Mouse (Mus musculus) neural tube, embryonic 12.5 days (tissue): ENCODE measurements at regions not wholly inside any gene's neighbourhood (a gene's known extent, or its start where the extent isn't known, plus 50 kb on each side); places are given as distances from the start of the nearest gene placed in this dataset.

Experiments used
- ATAC-seq: fragments of 200-750 bp; cut with Nextera tagmentation; 2 replicates; pipeline ENCODE4 v1.8.0; 2017; ENCODE audit warnings: low read depth, mild to moderate bottlenecking, moderate TSS enrichment, moderate library complexity; ENCODE audit not compliant: low FRiP score
- H3K27ac ChIP-seq: fragments of 300-500 bp; sonication (generic); 2 replicates; pipeline ENCODE4 v1.5.1; 2016
- H3K27me3 ChIP-seq: fragments of 300-500 bp; sonication (generic); replicated peaks from 2 replicates; pipeline ENCODE4 v1.6.1; 2016; ENCODE audit warnings: mild to moderate bottlenecking
- H3K36me3 ChIP-seq: fragments of 300-500 bp; sonication (generic); 2 replicates; pipeline ENCODE4 v1.6.1; 2016; ENCODE audit warnings: mild to moderate bottlenecking
- H3K4me1 ChIP-seq: fragments of 300-500 bp; sonication (generic); 2 replicates; pipeline ENCODE4 v1.6.1; 2016
- H3K4me2 ChIP-seq: fragments of 300-500 bp; sonication (generic); replicated peaks from 2 replicates; pipeline ENCODE4 v1.6.1; 2016; ENCODE audit warnings: mild to moderate bottlenecking
- H3K4me3 ChIP-seq: fragments of 300-500 bp; sonication (generic); 2 replicates; pipeline ENCODE4 v1.5.1; 2016
- H3K9ac ChIP-seq: fragments of 300-500 bp; sonication (generic); 2 replicates; pipeline ENCODE4 v1.6.1; 2016; ENCODE audit warnings: mild to moderate bottlenecking
- H3K9me3 ChIP-seq: fragments of 300-500 bp; sonication (generic); 2 replicates; pipeline ENCODE4 v1.6.1; 2016; ENCODE audit warnings: mild to moderate bottlenecking
- WGBS: fragments of 180-500 bp; shearing (Covaris S2); methylation state at CpG from one replicate; pipeline ENCODE4 v1.1.7; 2016; 5-methylcytosine and 5-hydroxymethylcytosine counted together

DNA sequence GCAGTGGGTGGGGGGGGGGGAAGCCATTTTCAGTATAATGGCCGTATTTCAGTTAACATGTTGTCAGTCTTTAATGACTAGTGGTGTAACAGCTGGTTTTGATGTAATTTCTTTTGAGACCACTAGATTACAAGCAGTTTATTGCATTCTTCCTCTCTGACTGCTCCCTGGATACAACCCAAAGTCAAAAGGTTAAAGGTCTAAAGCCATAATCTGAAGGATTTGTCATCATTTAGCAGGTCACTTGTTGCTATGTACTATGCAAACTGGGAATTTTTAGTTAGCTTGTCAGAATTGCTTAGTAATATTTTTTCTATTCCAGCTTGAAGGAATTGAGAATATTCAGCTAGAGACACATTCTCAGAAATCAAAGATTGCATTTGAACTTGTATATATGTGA, 403.4 kb downstream of the Tmem161b start:
- no peak for ATAC-seq
- H3K4me3 ChIP-seq, result no peak overlapping the region
- no peak overlapping the region for H3K27ac ChIP-seq
- 9% methylated on average over 1 of the region's 1 CpGs for WGBS
- H3K9me3 ChIP-seq, result no peaks in the 10 kb centered on the region
- H3K9ac ChIP-seq, result no peak overlapping the region
- H3K27me3 ChIP-seq, result no peaks in the 10 kb centered on the region
- H3K4me1 ChIP-seq, result peaks cover 8% of the 10 kb centered on the region; the same call in 1 of the 2 replicates
- H3K36me3 ChIP-seq, result no peaks in the 10 kb centered on the region
- H3K4me2 ChIP-seq, result no peak overlapping the region

DNA sequence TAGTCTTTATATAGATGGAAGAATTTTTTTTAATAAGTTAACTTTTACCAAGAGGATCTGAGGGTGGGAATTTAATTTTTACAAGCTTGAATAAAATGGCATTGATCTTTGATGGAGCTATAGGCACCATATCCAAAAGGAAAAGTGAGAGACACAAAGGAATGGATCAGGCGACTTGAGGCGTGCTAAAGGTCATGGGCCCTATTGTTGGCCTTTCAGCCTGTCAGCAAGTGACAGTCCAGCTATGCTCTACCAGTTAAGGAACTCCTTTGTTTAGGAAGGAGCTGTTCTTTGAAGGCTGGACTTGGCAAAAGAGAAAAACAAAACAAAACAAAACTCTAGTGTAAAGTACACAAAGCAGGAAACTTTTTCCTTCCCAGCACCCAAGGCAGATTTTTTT, 403.8 kb downstream of the Tmem161b start:
- Histone ChIP-seq H3K4me1 (peaks cover 8% of the 10 kb centered on the region; the same call in 1 of the 2 replicates), H3K27me3 (no peaks in the 10 kb centered on the region), H3K27ac (no peak overlapping the region), H3K9ac (no peak overlapping the region), H3K4me3 (no peak overlapping the region), H3K4me2 (no peak overlapping the region), H3K9me3 (no peaks in the 10 kb centered on the region), H3K36me3 (no peaks in the 10 kb centered on the region)
- 23% methylated on average over 2 of the region's 2 CpGs for WGBS
- ATAC-seq, result no peak

DNA sequence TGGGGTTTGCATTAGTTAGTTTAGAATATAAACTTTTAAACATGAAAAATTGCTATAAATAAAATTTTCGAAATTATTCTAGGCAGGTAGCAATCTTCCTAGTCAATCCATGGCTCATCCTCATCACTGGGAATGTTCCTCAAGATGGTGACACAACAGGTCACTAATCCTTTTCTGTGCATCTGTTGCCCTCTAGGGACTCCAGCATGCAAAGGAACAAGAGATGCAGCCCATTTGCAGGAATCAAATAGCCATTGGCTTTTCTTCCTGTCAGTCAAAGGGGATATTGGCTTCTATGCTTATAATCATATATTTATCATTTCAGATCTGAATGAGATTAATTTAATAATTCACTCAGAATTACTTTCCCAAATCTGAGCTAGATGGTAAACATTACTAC, 404.3 kb downstream of the Tmem161b start:
- Histone ChIP-seq H3K9me3 (no peaks in the 10 kb centered on the region), H3K36me3 (no peaks in the 10 kb centered on the region), H3K27ac (no peak overlapping the region), H3K4me3 (no peak overlapping the region), H3K9ac (no peak overlapping the region), H3K4me1 (peaks cover 8% of the 10 kb centered on the region; the same call in 1 of the 2 replicates), H3K27me3 (no peaks in the 10 kb centered on the region), H3K4me2 (no peak overlapping the region)
- WGBS, result 29% methylated on average over 1 of the region's 1 CpGs
- no peak for ATAC-seq

DNA sequence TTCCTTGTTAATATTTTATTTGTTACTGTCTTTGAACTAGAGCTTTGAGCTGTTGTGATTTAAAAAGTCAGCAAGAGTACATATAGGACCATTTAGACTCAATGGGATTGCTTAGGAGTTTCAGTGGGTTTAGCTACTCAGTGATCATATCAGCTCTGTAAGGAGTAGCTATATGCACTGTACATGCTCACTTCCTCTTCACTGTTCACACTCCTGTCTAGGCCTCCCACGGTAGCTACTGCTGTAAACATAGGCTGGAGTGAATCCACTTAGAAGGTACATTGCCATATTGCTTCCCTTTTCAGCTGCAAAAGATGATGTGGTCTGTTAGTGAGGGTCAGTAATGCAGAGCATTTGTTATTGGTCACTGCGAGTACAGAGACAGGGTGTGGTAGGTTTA, 408.6 kb downstream of the Tmem161b start:
- H3K27me3 ChIP-seq, result no peaks in the 10 kb centered on the region
- no peak overlapping the region for H3K4me3 ChIP-seq
- no peaks in the 10 kb centered on the region for H3K36me3 ChIP-seq
- H3K9me3 ChIP-seq, result no peaks in the 10 kb centered on the region
- H3K4me1 ChIP-seq, result no peaks in the 10 kb centered on the region
- H3K9ac ChIP-seq, result no peak overlapping the region
- 83% methylated on average over 2 of the region's 2 CpGs for WGBS
- H3K27ac ChIP-seq, result no peak overlapping the region
- no peak for ATAC-seq
- no peak overlapping the region for H3K4me2 ChIP-seq

DNA sequence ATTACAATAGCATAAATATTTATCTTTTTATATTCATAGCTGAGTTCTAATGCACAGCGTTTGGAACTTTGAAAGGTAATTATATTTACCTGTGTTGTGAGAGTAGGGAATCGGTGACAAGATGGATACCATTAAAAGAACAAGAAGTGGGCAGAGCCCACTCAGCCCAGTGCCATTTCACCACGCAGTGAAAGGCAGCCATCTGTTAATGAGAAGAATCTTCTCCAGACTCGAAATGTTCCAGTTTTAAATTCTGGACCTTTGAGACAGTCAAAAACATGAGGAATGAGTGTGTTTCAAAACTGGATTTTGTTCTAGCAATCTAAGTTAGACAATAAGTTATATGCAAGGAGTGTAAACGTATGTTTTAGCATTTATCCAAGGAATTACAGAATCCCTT, 410.4 kb downstream of the Tmem161b start:
- Histone ChIP-seq H3K4me2 (no peak overlapping the region), H3K9ac (no peak overlapping the region), H3K4me3 (no peak overlapping the region), H3K9me3 (no peaks in the 10 kb centered on the region), H3K4me1 (no peaks in the 10 kb centered on the region), H3K36me3 (no peaks in the 10 kb centered on the region), H3K27me3 (no peaks in the 10 kb centered on the region), H3K27ac (no peak overlapping the region)
- no peak for ATAC-seq
- WGBS, result 86% methylated on average over 5 of the region's 5 CpGs

DNA sequence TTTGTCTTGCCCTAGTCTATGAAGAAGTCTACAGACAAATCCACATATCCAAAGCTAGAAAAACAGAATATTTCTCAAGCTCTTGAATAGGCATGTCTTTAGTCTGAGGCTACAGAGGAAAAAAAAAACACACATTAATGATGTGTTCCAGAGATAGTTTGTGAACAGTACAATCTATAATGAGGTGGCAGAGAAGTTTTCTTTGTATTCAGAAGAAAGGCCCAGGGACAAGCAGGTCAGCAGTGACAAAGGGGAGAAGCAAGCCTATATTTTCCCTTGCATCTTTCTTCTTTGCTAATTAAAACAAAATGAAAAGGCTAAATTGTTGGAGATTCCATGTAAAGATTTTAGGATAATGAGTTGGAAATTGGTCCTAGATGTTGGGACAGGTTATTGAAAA, 414.7 kb downstream of the Tmem161b start:
- H3K9me3 ChIP-seq, result no peaks in the 10 kb centered on the region
- no peak overlapping the region for H3K4me3 ChIP-seq
- no peak overlapping the region for H3K4me2 ChIP-seq
- ATAC-seq, result no peak
- H3K9ac ChIP-seq, result no peak overlapping the region
- no peaks in the 10 kb centered on the region for H3K36me3 ChIP-seq
- peaks cover 4% of the 10 kb centered on the region; the same call in 1 of the 2 replicates for H3K4me1 ChIP-seq
- H3K27me3 ChIP-seq, result no peaks in the 10 kb centered on the region
- no peak overlapping the region for H3K27ac ChIP-seq

DNA sequence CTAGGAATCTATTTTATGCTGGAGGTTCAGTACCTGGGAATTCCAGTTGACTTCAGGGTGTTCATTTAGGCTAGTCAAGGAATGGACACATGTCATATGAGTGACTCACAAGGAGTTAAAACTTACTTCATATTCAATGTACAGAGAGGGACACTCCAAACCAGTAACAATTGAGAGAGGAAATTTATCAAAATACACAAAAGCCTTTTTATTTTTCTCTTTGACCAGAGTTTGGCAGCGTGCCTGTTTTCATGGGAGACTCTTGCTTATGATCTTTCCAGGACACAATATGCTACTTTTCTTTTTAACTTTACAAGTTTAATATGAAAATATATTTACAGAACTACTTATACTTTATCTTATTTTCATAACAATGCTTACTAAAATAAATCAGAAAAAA, 415.5 kb downstream of the Tmem161b start:
- Histone ChIP-seq H3K36me3 (no peaks in the 10 kb centered on the region), H3K4me3 (no peak overlapping the region), H3K27ac (no peak overlapping the region), H3K9ac (no peak overlapping the region), H3K9me3 (no peaks in the 10 kb centered on the region), H3K4me1 (peaks cover 4% of the 10 kb centered on the region; the same call in 1 of the 2 replicates), H3K4me2 (no peak overlapping the region), H3K27me3 (no peaks in the 10 kb centered on the region)
- ATAC-seq, result no peak
- WGBS, result 87% methylated on average over 1 of the region's 1 CpGs

DNA sequence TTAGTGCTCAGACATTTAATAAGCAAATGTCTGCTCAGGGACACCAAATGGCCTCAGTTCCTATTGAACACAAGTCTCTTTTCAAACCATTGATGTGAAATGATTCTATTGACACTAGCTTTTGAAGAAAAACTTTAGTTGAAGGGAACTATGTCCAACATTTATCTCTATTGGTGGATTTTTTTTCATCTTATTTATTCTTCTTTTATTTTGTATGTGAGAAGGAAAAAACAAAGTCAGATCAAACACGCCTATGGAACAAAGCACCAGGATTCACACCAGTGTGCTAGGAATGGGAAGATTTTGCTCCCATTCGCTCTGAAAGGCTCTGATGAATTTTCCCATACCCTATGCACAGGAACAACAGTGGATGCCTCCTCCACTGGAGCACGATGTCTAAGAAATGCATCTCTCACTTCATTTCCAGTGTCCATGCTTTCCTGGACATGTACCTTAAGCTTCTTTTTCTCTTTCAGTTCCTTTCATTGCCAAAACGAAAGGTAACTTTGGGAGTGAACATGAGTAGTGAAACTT, 416.4 kb downstream of the Tmem161b start:
- Histone ChIP-seq H3K4me1 (peaks cover 4% of the 10 kb centered on the region; the same call in 1 of the 2 replicates), H3K4me2 (no peak overlapping the region), H3K9ac (no peak overlapping the region), H3K9me3 (no peaks in the 10 kb centered on the region), H3K27ac (no peak overlapping the region), H3K27me3 (no peaks in the 10 kb centered on the region), H3K4me3 (no peak overlapping the region), H3K36me3 (no peaks in the 10 kb centered on the region)
- no peak for ATAC-seq
- 59% methylated on average over 4 of the region's 4 CpGs for WGBS

DNA sequence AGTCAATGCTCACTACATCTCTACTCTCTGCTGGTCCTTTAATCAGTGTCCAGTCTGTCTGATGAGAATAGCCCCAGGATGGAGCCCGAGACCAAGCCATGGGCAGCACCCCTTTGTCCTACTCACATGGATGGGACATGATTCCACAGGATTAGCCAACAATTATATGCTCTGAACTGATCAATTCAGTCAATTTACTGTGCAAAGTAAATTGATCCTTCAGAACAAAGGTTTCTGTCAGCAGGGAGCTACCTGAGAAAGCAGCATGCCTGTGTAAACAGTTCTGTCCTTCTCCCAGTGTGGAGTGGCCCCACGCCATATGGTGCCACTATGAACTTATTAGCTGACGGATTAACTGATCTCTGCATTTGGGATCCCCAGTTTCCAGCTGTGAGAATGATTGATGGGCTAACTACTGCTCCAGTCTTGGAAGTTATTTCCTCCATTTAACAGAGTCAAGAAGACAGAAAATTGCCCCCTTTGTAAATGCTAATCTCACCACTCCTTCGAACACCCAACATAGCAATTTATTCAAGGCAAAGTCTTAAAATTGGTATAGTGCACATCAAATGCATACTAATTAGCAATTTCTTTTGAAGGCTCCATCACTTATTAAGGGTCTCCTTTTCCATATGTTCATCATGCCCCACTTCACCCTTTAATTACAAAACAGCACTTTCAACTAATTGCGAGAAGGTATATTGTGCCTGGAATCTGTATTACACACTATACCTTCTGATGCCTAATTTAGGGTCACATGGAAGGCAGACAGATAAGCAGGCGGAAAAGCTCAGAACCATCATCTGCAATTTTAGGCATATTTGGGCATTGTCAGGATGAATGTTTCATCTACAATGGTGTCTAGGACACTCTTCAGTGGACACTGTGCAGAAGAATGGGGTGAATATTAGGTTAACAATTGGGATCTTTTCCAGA, 417.3 kb downstream of the Tmem161b start:
- no peaks in the 10 kb centered on the region for H3K36me3 ChIP-seq
- no peak overlapping the region for H3K4me2 ChIP-seq
- no peak overlapping the region for H3K27ac ChIP-seq
- peak; percentile 78; the same call in 1 of the 2 replicates for ATAC-seq
- H3K4me1 ChIP-seq, result peaks cover 4% of the 10 kb centered on the region; the same call in 1 of the 2 replicates
- H3K9me3 ChIP-seq, result no peaks in the 10 kb centered on the region
- H3K9ac ChIP-seq, result no peak overlapping the region
- WGBS, result 33% methylated on average over 6 of the region's 6 CpGs
- no peak overlapping the region for H3K4me3 ChIP-seq
- no peaks in the 10 kb centered on the region for H3K27me3 ChIP-seq

DNA sequence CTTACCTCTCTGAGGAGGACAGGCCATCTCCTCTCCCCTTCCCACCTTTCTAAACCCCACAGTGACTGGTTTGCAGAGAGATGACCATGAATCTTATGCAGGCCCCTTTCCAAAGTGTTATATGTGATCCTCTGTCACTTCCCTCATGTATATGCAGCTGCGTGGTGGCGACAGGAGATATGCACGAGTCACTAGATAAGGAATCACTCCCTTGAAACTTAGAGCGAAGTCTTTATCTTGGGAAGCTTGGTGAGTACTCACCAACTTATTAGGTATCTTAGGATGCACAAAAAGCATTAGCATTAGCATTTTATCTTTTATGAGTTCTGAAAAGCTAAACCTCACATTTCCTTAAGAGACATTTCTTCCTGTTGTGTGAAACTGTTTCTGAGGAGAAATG, 421.9 kb downstream of the Tmem161b start:
- WGBS, result 94% methylated on average over 4 of the region's 4 CpGs
- no peak for ATAC-seq
- no peak overlapping the region for H3K9ac ChIP-seq
- no peaks in the 10 kb centered on the region for H3K36me3 ChIP-seq
- H3K27me3 ChIP-seq, result no peaks in the 10 kb centered on the region
- no peaks in the 10 kb centered on the region for H3K9me3 ChIP-seq
- H3K4me1 ChIP-seq, result peaks cover 4% of the 10 kb centered on the region; the same call in 1 of the 2 replicates
- H3K27ac ChIP-seq, result no peak overlapping the region
- no peak overlapping the region for H3K4me2 ChIP-seq
- H3K4me3 ChIP-seq, result no peak overlapping the region

DNA sequence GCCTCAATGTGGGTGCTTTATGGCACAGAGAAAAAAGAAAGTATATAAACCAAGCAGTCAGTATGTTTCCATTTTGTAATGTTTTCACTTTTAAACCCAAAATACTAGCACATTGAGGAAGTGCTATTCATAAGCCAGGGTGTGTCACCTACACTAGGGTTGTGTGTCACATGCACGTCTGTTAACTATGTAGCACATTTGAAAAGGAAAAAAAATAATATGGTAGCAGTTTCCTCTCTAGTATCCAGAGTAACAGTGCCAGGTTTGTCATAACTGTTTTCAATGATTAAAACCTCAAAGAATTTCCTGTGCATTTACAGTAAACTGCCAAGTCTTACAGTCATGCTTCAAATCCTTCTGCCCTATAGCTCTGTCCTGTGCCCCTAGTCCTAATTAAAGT, 424.8 kb downstream of the Tmem161b start:
- Histone ChIP-seq H3K9me3 (no peaks in the 10 kb centered on the region), H3K27me3 (no peaks in the 10 kb centered on the region), H3K4me1 (no peaks in the 10 kb centered on the region), H3K4me2 (no peak overlapping the region), H3K36me3 (no peaks in the 10 kb centered on the region), H3K9ac (no peak overlapping the region), H3K4me3 (no peak overlapping the region), H3K27ac (no peak overlapping the region)
- 95% methylated on average over 1 of the region's 1 CpGs for whole genome bisulfite sequencing
- ATAC-seq, result no peak

DNA sequence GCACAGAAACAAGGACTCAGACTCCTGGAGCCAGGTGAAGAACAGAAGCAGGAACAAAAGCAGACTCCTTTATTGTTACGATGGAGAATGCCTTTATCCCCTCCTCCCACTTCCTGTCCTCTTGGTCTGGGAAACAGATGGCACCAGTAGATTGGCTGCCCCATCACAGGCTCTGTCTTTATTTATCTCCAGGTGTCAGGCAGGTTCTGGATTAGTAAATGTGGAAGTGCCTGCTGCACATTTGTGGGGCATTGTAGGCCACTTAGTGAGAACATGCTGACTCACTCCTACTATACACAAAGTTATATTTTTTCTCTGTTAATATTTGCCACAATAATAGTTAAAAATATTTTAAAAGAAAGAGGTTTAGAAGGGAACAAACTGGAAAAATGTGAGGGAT, 426.0 kb downstream of the Tmem161b start:
- no peak overlapping the region for H3K4me2 ChIP-seq
- no peaks in the 10 kb centered on the region for H3K27me3 ChIP-seq
- H3K4me3 ChIP-seq, result no peak overlapping the region
- 52% methylated on average over 1 of the region's 1 CpGs for WGBS
- no peak overlapping the region for H3K27ac ChIP-seq
- no peak overlapping the region for H3K9ac ChIP-seq
- H3K9me3 ChIP-seq, result no peaks in the 10 kb centered on the region
- H3K4me1 ChIP-seq, result no peaks in the 10 kb centered on the region
- ATAC-seq, result no peak
- H3K36me3 ChIP-seq, result no peaks in the 10 kb centered on the region

DNA sequence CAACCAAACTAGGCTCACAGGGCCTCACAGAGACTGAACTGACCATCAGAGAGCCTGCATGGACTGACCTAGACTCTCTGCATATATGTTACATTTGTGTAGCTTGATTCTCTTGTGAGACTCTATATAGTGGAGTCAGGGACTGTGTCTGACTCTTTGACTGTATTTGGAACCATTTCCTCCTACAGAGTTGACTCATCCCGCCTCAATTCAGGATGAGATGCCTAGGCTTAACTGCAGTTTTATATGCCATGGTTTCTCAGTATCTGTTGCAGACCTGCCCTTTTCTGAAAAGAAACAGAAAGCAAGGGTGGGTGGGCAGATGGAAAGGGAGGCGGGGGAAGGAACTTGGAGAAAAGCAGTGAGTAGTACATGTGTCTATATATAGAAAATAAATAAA, 441.9 kb downstream of the Tmem161b start:
- H3K36me3 ChIP-seq, result no peaks in the 10 kb centered on the region
- H3K27ac ChIP-seq, result no peak overlapping the region
- H3K4me3 ChIP-seq, result no peak overlapping the region
- H3K9me3 ChIP-seq, result no peaks in the 10 kb centered on the region
- no peaks in the 10 kb centered on the region for H3K27me3 ChIP-seq
- no peaks in the 10 kb centered on the region for H3K4me1 ChIP-seq
- H3K9ac ChIP-seq, result no peak overlapping the region
- ATAC-seq, result no peak
- no peak overlapping the region for H3K4me2 ChIP-seq
- WGBS, result 87% methylated on average over 2 of the region's 2 CpGs
